Mouse (Mus musculus): ENCODE data around the gene Rsph10b. TPM values are rescaled to one million over a fixed set of nuclear protein-coding genes. Genes with fewer than 3 reads are reported as not detected.
A peak's percentile ranks its signal among the peaks of the same experiment; 100 is the strongest.
"Not testable (repeated sequence)": the region's sequence is repeated elsewhere in the genome, so short reads cannot be mapped to it uniquely, and the experiment has no call there.

Rsph10b gene
- total and polyA plus RNA-seq, 3 experiments, result 0.30 to 0.47 TPM; not detected in 1

GRCm38 (mm10) chr5:144002461-144003192 is 69.8 kb downstream of the Rsph10b start:
- Histone ChIP-seq H3K36me3 (ENCODE audit: control insufficient read depth, insufficient read depth, low read length) (no peaks in the 10 kb centered on the region), H3K27me3 (ENCODE audit: control insufficient read depth, insufficient read depth, low read length) (no peaks in the 10 kb centered on the region), H3K79me2 (replicated peaks; ENCODE audit: control insufficient read depth, insufficient read depth, low read length) (no peaks in the 10 kb centered on the region), H3K4me3 (no peak overlapping the region), H3K27ac (no peak overlapping the region), H3K4me1 (ENCODE audit: control insufficient read depth, insufficient read depth, low read length) (no peaks in the 10 kb centered on the region), H3K9ac (ENCODE audit: low read depth, low read length) (no peak overlapping the region)
- DNase-seq, result no peak
- intact Hi-C loops (cut with DNase I), result no loop called here
- TF ChIP-seq CTCF (IDR thresholded peaks at IDR 0.05) (no peak), EP300 (IDR thresholded peaks at IDR 0.05; ENCODE audit: insufficient read depth, low read depth, low read length) (no peak), POLR2A (IDR thresholded peaks at IDR 0.05; ENCODE audit: insufficient read depth, low read depth, low read length) (no peak)
- WGBS, result 86% methylated on average over 15 of the region's 15 CpGs

GRCm38 (mm10) chr5:144013366-144014134 is 80.7 kb downstream of the Rsph10b start:
- H3K4me3 ChIP-seq, result peak overlapping the region; percentile 97
- H3K36me3 ChIP-seq (ENCODE audit: control insufficient read depth, insufficient read depth, low read length); DNase-seq; H3K79me2 ChIP-seq (replicated peaks; ENCODE audit: control insufficient read depth, insufficient read depth, low read length); H3K4me1 ChIP-seq (ENCODE audit: control insufficient read depth, insufficient read depth, low read length); intact Hi-C loops (cut with DNase I); H3K9ac ChIP-seq (ENCODE audit: low read depth, low read length); H3K27me3 ChIP-seq (ENCODE audit: control insufficient read depth, insufficient read depth, low read length); H3K27ac ChIP-seq: not testable (repeated sequence)
- 50% methylated on average over 13 of the region's 13 CpGs for WGBS

- DNase-seq, result peak; percentile 83 to 87
- H3K27me3 ChIP-seq (ENCODE audit: control insufficient read depth, insufficient read depth, low read length), result no peaks in the 10 kb centered on the region
- 2% methylated on average over 47 of the region's 47 CpGs for WGBS
- intact Hi-C loops (cut with DNase I), result no loop called here
- H3K27ac ChIP-seq, result peak within 1 kb of the TSS; percentile 81
- TF ChIP-seq CTCF (IDR thresholded peaks at IDR 0.05) (no peak), EP300 (IDR thresholded peaks at IDR 0.05; ENCODE audit: insufficient read depth, low read depth, low read length) (0 out of 2 replicates have a peak, but pooled peaks have one; percentile 48), POLR2A (IDR thresholded peaks at IDR 0.05; ENCODE audit: insufficient read depth, low read depth, low read length) (peak; percentile 51; the same call in 1 of the 2 replicates)
- H3K36me3 ChIP-seq (ENCODE audit: control insufficient read depth, insufficient read depth, low read length), result no peaks in the 10 kb centered on the region
- no peaks in the 10 kb centered on the region; the same call in 1 of the 2 replicates for H3K4me1 ChIP-seq (ENCODE audit: control insufficient read depth, insufficient read depth, low read length)
- H3K79me2 ChIP-seq (replicated peaks; ENCODE audit: control insufficient read depth, insufficient read depth, low read length), result no peaks in the 10 kb centered on the region
- H3K9ac ChIP-seq (ENCODE audit: low read depth, low read length), result peak within 1 kb of the TSS; percentile 97
- H3K4me3 ChIP-seq, result peak within 1 kb of the TSS; percentile 97
Observed at GRCm38 (mm10) chr5:144014551-144015311, 81.9 kb downstream of the Rsph10b start, which contains the start of gene Ccz1. Gene Ccz1 (minus strand): TSS chr5:144014877.

GRCm38 (mm10) chr5:144015312-144015650 is 82.4 kb downstream of the Rsph10b start:
- WGBS, result 76% methylated on average over 3 of the region's 3 CpGs
- Histone ChIP-seq H3K9ac (ENCODE audit: low read depth, low read length) (no peak overlapping the region), H3K79me2 (replicated peaks; ENCODE audit: control insufficient read depth, insufficient read depth, low read length) (no peaks in the 10 kb centered on the region), H3K4me3 (no peak overlapping the region), H3K27ac (no peak overlapping the region), H3K36me3 (ENCODE audit: control insufficient read depth, insufficient read depth, low read length) (no peaks in the 10 kb centered on the region), H3K4me1 (ENCODE audit: control insufficient read depth, insufficient read depth, low read length) (no peaks in the 10 kb centered on the region; the same call in 1 of the 2 replicates), H3K27me3 (ENCODE audit: control insufficient read depth, insufficient read depth, low read length) (no peaks in the 10 kb centered on the region)
- no peak for TF ChIP-seq EP300 (IDR thresholded peaks at IDR 0.05; ENCODE audit: insufficient read depth, low read depth, low read length)
- TF ChIP-seq POLR2A (IDR thresholded peaks at IDR 0.05; ENCODE audit: insufficient read depth, low read depth, low read length), result no peak
- intact Hi-C loops (cut with DNase I), result no loop called here
- no peak for DNase-seq

- no peaks in the 10 kb centered on the region; the same call in 1 of the 2 replicates for H3K4me1 ChIP-seq (ENCODE audit: control insufficient read depth, insufficient read depth, low read length)
- WGBS, result 88% methylated on average over 9 of the region's 9 CpGs
- TF ChIP-seq CTCF (IDR thresholded peaks at IDR 0.05) (no peak), EP300 (IDR thresholded peaks at IDR 0.05; ENCODE audit: insufficient read depth, low read depth, low read length) (no peak), POLR2A (IDR thresholded peaks at IDR 0.05; ENCODE audit: insufficient read depth, low read depth, low read length) (no peak)
- no peaks in the 10 kb centered on the region for H3K79me2 ChIP-seq (replicated peaks; ENCODE audit: control insufficient read depth, insufficient read depth, low read length)
- no peaks in the 10 kb centered on the region for H3K27me3 ChIP-seq (ENCODE audit: control insufficient read depth, insufficient read depth, low read length)
- no peak for DNase-seq
- no peak overlapping the region for H3K4me3 ChIP-seq
- H3K9ac ChIP-seq (ENCODE audit: low read depth, low read length), result no peak overlapping the region
- intact Hi-C loops (cut with DNase I), result no loop called here
- H3K36me3 ChIP-seq (ENCODE audit: control insufficient read depth, insufficient read depth, low read length), result no peaks in the 10 kb centered on the region
- H3K27ac ChIP-seq, result no peak overlapping the region
Observed at GRCm38 (mm10) chr5:144015845-144016244, 83.0 kb downstream of the Rsph10b start.
